Mouse (Mus musculus) limb, embryonic 10.5 days (tissue): ENCODE data around the gene Gas6. TPM values are rescaled to one million over a fixed set of nuclear protein-coding genes. Genes with fewer than 3 reads are reported as not detected.

Experiments used
- DNase-seq: peaks from one replicate; pipeline ENCODE4 v3.0.0-alpha.2; 2017; ENCODE audit warnings: low spot score
- H3K27ac ChIP-seq: fragments of 300-500 bp; sonication (generic); 2 replicates; pipeline ENCODE4 v1.5.1; 2016; ENCODE audit warnings: mild to moderate bottlenecking
- H3K27me3 ChIP-seq: fragments of 300-500 bp; sonication (generic); 2 replicates; pipeline ENCODE4 v1.6.1; 2016; ENCODE audit warnings: low read depth, mild to moderate bottlenecking; ENCODE audit not compliant: poor library complexity, severe bottlenecking
- H3K36me3 ChIP-seq: fragments of 300-500 bp; sonication (generic); 2 replicates; pipeline ENCODE4 v1.6.1; 2016; ENCODE audit warnings: mild to moderate bottlenecking, moderate library complexity
- H3K4me1 ChIP-seq: fragments of 300-500 bp; sonication (generic); 2 replicates; pipeline ENCODE4 v1.6.1; 2016
- H3K4me3 ChIP-seq: fragments of 300-500 bp; sonication (generic); 2 replicates; pipeline ENCODE4 v1.5.1; 2016; ENCODE audit warnings: mild to moderate bottlenecking, moderate library complexity
- H3K9me3 ChIP-seq: fragments of 300-500 bp; sonication (generic); replicated peaks from 2 replicates; pipeline ENCODE4 v1.6.1; 2016; ENCODE audit warnings: mild to moderate bottlenecking
- WGBS: fragments of 180-500 bp; shearing (Covaris S2); methylation state at CpG from one replicate; pipeline ENCODE4 v1.1.7; 2016; 5-methylcytosine and 5-hydroxymethylcytosine counted together
- polyA plus RNA-seq: library from polyadenylated mRNA; unstranded; fragments of >200 nt; fragmentation: Nextera tagmentation; extraction: Ambion mirVana; gene quantifications from 2 replicates; pipeline ENCODE4 v1.2.1, GENCODE M21; 2016

Gene Gas6
- polyA plus RNA-seq, 1 experiment from 2014 or later: 4.3 TPM

DNA sequence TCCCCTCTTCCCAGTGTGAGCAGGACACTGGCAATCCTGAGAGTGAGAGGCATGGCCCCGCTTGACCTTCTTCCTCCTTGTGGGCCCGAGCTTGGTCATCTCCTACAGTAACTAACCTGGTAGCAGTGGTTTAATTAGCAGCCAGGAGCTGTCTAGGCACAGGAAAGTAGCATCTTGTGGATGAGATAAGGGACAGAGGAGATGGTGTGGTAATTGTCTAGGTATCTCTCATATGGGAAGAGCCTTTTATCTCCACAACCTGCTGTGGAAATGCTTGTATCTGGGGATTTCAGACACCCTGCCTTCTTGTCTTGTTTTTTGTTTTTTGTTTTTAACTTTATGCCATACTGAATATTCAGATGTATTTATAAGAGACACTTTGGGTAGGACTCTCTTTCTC is 56.8 kb downstream of the Gas6 start:
- 91% methylated on average over 2 of the region's 2 CpGs for WGBS

DNA sequence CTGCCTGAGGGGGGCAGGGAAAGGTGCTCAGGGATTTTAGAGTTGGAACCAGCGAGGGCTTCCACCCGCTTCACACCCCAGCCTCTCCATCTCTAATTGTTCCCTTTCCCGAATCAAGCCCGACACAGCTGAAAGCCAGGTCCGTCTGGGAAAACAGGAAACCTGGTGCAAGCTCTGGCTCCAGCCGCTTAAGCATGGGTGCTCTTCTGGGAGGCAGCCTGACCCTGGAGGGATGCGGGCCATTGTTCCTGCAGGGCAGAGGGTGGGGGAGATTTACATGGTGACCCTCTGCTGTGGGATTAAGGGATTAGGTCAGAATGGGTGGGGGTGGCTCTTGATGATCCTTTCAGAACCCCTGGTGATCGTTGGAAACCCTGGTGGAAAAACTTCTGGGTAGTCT is 58.2 kb downstream of the Gas6 start:
- no peak overlapping the region for H3K4me3 ChIP-seq
- H3K4me1 ChIP-seq: no peaks in the 10 kb centered on the region
- WGBS: 15% methylated on average over 8 of the region's 8 CpGs
- H3K27ac ChIP-seq: no peak overlapping the region
- H3K36me3 ChIP-seq: no peaks in the 10 kb centered on the region
- no peaks in the 10 kb centered on the region for H3K9me3 ChIP-seq
- DNase-seq: no peak
- H3K27me3 ChIP-seq: peaks cover 44% of the 10 kb centered on the region

More for the DNA sequence above, 56.8 kb downstream of the Gas6 start:
- no peaks in the 10 kb centered on the region for H3K9me3 ChIP-seq
- DNase-seq: no peak
- no peak overlapping the region for H3K4me3 ChIP-seq
- H3K4me1 ChIP-seq: no peaks in the 10 kb centered on the region
- H3K36me3 ChIP-seq: no peaks in the 10 kb centered on the region
- no peak overlapping the region for H3K27ac ChIP-seq
- H3K27me3 ChIP-seq: peaks cover 44% of the 10 kb centered on the region

DNA sequence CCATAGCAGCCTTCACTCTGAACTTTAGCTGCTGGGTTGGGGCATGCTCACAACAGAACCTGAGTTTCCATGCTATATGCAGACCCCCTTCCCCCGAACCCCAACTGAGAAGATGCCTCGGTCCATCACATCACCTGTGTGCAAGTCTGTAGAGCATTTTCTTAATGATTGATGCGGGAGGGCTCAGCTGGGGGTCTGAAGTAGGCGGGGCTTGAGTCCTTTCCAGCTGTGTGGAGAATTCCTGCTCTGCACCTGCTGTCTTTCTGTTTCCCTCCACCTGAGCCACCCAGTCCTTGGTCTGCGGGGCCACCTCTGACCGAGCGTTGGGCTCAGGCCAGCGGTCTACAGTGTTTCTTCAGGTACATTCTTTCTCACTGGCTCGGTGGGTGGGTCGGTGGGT is 59.4 kb downstream of the Gas6 start, which contains the start of gene Tmem255b:
TSS of gene Tmem255b (plus strand) at position 301 of the 400 bp plus-strand sequence.
- WGBS: 19% methylated on average over 10 of the region's 10 CpGs
- H3K4me3 ChIP-seq: no peak within 1 kb of the TSS
- no peaks in the 10 kb centered on the region for H3K4me1 ChIP-seq
- no peaks in the 10 kb centered on the region for H3K9me3 ChIP-seq
- no peak within 1 kb of the TSS for H3K27ac ChIP-seq
- peaks cover 44% of the 10 kb centered on the region for H3K27me3 ChIP-seq
- DNase-seq: no peak
- no peaks in the 10 kb centered on the region for H3K36me3 ChIP-seq

DNA sequence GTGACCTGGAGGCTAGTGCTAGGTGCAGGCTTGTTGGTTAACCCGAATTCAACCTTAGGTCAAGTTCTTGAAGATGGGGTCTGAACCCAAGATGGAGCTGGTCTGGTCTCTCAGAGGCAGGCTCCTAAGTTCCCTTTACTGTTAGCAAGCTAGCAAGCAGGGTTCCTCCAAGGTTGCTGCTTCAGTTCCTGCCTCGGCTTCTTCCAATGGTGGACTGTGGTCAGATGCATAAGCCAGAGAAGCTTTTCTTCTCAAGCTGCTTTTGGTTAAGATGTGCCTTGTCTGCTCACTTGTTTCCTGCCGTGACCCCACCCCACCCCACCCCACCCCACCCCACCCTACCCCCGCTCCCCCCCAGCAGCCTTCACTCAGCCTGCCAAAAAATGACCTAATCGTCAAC is 61.2 kb downstream of the Gas6 start:
- no peaks in the 10 kb centered on the region for H3K4me1 ChIP-seq
- H3K27ac ChIP-seq: no peak overlapping the region
- WGBS: 91% methylated on average over 5 of the region's 5 CpGs
- no peaks in the 10 kb centered on the region for H3K9me3 ChIP-seq
- H3K27me3 ChIP-seq: peaks cover 44% of the 10 kb centered on the region
- H3K4me3 ChIP-seq: no peak overlapping the region
- no peaks in the 10 kb centered on the region for H3K36me3 ChIP-seq
- no peak for DNase-seq

DNA sequence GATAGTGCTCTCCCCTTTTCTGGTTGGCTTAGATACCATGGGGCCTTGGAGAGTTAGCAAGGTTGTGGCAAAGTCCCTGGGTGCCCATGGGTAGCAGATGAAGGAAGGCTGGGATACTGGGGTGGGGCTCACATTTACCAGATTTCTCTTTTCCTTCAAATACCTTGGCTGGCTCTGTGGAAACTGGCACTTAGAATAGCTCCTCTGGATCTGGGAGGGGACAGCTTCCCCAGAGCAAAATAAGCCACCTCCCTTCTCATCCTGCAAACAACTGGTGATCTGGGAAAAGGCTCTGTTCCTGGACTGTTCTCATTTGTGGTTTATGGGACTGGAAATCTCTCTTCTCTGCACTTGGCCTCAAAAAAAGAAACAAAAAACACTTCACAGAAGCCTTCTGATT is 63.4 kb downstream of the Gas6 start:
- no peaks in the 10 kb centered on the region for H3K36me3 ChIP-seq
- H3K4me1 ChIP-seq: no peaks in the 10 kb centered on the region
- H3K9me3 ChIP-seq: no peaks in the 10 kb centered on the region
- H3K27ac ChIP-seq: no peak overlapping the region
- no peak for DNase-seq
- no peak overlapping the region for H3K4me3 ChIP-seq
- peaks cover 27% of the 10 kb centered on the region for H3K27me3 ChIP-seq

DNA sequence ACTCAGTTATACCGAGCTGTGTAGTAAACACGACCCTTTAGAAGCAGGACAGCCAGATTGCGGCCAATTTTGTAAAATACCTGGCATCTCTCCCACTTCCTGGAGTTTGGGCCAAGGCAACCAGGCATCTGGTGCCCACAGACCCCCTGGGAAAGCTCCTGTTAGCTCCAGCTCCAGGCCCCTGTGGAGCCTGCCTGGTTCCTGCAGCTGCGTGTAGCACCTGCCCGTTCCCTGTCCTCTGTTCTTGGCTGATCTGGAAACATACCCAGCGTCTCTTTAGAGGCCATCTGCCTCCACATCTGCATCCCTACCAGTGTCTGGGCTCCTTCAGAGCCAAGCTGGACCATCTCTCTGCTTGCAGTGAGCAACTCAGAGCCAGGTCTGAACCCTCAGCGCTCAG is 63.9 kb downstream of the Gas6 start:
- Histone ChIP-seq H3K9me3 (no peaks in the 10 kb centered on the region), H3K27ac (no peak overlapping the region), H3K4me1 (no peaks in the 10 kb centered on the region), H3K4me3 (no peak overlapping the region), H3K27me3 (peaks cover 23% of the 10 kb centered on the region), H3K36me3 (no peaks in the 10 kb centered on the region)
- WGBS: 83% methylated on average over 7 of the region's 7 CpGs
- no peak for DNase-seq

DNA sequence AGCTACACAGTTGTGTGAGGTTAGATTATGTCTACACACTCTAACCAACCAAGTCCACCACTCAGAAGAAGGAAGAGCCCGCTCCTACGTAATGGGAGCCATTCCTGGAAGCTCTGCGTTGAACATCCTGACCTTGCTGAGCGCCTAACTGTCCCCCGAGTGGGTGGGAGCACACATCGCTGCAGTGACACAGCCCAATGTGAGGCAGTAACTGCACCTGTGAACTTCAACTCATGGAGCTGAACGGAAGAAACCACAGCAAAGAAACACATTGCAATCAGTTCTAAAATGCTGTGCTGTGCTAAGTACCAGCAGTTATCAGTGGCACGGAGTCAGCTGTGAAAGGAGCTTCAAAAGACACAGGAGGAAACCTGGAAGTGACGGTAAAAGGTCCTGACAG is 66.1 kb downstream of the Gas6 start:
- DNase-seq: no peak
- H3K27ac ChIP-seq: no peak overlapping the region
- no peaks in the 10 kb centered on the region for H3K4me1 ChIP-seq
- 90% methylated on average over 9 of the region's 9 CpGs for WGBS
- no peak overlapping the region for H3K4me3 ChIP-seq
- H3K27me3 ChIP-seq: peaks cover under 1% of the 10 kb centered on the region; the same call in 1 of the 2 replicates
- no peaks in the 10 kb centered on the region for H3K9me3 ChIP-seq
- H3K36me3 ChIP-seq: no peaks in the 10 kb centered on the region

DNA sequence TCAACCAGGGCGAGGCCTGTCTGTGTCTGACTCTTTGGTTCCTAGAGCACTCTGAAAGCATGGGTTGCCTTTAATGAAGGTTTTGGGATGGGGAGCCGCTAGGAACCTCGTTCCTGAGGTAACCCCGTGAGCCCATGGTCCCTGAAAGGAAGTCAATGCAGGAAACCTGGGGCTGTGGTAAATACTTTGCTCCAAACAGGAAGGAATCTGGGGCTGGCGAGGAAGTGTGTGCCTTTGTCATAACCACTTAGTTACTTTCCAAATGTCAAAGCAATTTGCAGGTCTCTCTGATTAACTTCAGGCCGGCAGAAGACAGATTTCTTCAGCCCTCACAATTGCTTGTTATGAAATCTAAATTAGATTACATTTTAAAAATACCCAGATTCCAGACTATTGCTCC is 66.9 kb downstream of the Gas6 start:
- WGBS: 82% methylated on average over 6 of the region's 6 CpGs
- H3K4me3 ChIP-seq: no peak overlapping the region
- H3K27ac ChIP-seq: no peak overlapping the region
- DNase-seq: no peak
- H3K4me1 ChIP-seq: no peaks in the 10 kb centered on the region
- H3K36me3 ChIP-seq: no peaks in the 10 kb centered on the region
- H3K9me3 ChIP-seq: no peaks in the 10 kb centered on the region
- H3K27me3 ChIP-seq: no peaks in the 10 kb centered on the region

DNA sequence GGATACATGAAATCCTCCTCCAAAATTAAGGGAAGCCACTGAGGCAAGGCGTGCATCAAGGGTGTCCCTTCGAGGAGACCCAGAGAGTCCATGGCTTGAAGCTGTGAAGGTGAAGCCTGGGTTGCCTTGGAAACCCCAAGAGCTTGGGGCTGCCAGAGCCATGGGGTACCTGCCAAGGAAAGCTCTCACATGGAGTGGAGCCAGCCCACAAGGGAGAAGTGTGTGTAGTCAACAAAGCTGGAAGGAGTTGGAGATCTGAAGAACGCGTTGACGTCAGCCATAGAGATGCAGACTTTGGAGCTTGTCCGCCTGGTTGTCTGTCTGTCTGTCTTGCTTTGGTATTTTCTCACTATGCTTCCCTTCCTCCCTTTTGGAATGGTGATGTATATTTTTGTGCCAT is 73.3 kb downstream of the Gas6 start:
- H3K27me3 ChIP-seq: no peaks in the 10 kb centered on the region
- no peaks in the 10 kb centered on the region for H3K4me1 ChIP-seq
- 93% methylated on average over 6 of the region's 6 CpGs for WGBS
- no peak overlapping the region for H3K27ac ChIP-seq
- no peak overlapping the region for H3K4me3 ChIP-seq
- no peaks in the 10 kb centered on the region for H3K9me3 ChIP-seq
- no peak for DNase-seq
- H3K36me3 ChIP-seq: no peaks in the 10 kb centered on the region

DNA sequence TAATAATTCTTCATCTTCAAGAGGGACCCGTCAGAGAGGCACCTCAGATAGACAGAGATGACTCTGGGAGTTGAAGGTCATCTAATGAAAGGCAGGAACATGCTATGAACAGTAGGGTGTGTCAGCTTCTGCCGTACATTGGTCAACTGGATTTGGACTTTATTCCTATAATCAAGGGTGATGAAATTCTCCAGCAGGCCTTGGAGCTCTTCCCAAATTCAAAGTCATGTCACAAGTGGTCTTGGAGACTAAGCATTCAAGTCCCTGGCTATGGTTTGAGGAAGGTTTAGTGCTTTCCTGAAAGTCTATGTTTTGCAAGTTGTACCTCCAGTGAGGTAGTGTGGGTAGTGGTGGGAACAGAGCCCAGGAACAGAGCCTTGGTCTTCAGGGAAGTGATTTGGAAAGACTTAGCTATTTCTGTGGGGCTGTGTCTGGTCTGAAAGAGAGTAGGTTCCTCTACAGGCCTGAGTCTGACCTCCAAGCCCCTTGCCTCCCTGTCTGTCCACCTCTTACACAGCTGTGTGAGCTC is 75.1 kb downstream of the Gas6 start:
- 73% methylated on average over 2 of the region's 2 CpGs for WGBS
- Histone ChIP-seq H3K36me3 (no peaks in the 10 kb centered on the region), H3K4me1 (no peaks in the 10 kb centered on the region)

DNA sequence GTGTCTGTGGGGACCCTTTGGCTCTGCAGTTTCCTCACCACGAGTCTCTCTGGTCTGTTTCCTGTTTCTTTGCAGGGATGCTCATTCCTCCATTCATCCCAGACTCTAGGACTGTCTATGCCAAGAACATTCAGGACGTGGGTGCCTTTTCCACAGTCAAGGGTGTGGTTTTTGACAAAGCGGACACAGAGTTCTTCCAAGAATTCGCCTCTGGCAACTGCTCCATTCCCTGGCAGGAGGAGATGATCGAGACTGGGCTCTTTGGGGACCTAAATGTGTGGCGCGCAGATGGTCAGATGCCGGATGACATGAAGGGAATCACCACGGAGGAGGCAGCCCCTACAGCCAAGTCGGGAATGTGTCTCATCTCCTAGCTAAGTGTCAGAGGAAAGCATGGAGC is 78.4 kb downstream of the Gas6 start:
- no peak overlapping the region for H3K27ac ChIP-seq
- H3K9me3 ChIP-seq: no peaks in the 10 kb centered on the region
- DNase-seq: no peak
- H3K36me3 ChIP-seq: no peaks in the 10 kb centered on the region
- H3K4me3 ChIP-seq: no peak overlapping the region
- 80% methylated on average over 10 of the region's 10 CpGs for WGBS
- no peaks in the 10 kb centered on the region for H3K4me1 ChIP-seq
- H3K27me3 ChIP-seq: no peaks in the 10 kb centered on the region

More for the DNA sequence above, 75.1 kb downstream of the Gas6 start:
- H3K4me3 ChIP-seq: no peak overlapping the region
- no peak for DNase-seq
- H3K27ac ChIP-seq: no peak overlapping the region
- no peaks in the 10 kb centered on the region for H3K9me3 ChIP-seq
- no peaks in the 10 kb centered on the region for H3K27me3 ChIP-seq

Other genes starting within 250 kb of the Gas6 start
- 0.14 TPM in 1 of 2 replicates, not detected in the other for gene Adprhl1, start 240.3 kb downstream of the Gas6 start, polyA plus RNA-seq
- gene Dcun1d2, start 206.4 kb downstream of the Gas6 start, polyA plus RNA-seq: 19.9 and 23.3 TPM in 2 replicates
- 32.1 and 37.5 TPM in 2 replicates for gene Tmco3, start 206.3 kb downstream of the Gas6 start, polyA plus RNA-seq
- gene Tfdp1, start 155.7 kb downstream of the Gas6 start, polyA plus RNA-seq: 183 and 197 TPM in 2 replicates
- not detected in 2 replicates for gene Atp4b, start 97.7 kb downstream of the Gas6 start, polyA plus RNA-seq
- gene Grk1, start 89.4 kb downstream of the Gas6 start, polyA plus RNA-seq: 0.06 TPM in 2 replicates
- gene Tmem255b, start 59.3 kb downstream of the Gas6 start, polyA plus RNA-seq: 0.29 and 0.40 TPM in 2 replicates
- gene 1700029H14Rik, start 68.0 kb upstream of the Gas6 start, polyA plus RNA-seq: not detected in 2 replicates
- gene Rasa3, start 183.1 kb upstream of the Gas6 start, polyA plus RNA-seq: 17.0 and 18.1 TPM in 2 replicates
- gene Cfap97d2, start 211.4 kb upstream of the Gas6 start, polyA plus RNA-seq: not detected in 2 replicates